Mouse (Mus musculus) large intestine, adult 2 months (tissue): ENCODE measurements around the gene Nfat5. TPM values are rescaled to one million over a fixed set of nuclear protein-coding genes. Genes with fewer than 3 reads are reported as not detected.

Source experiments
- DNase-seq: peaks from one replicate; pipeline ENCODE4 v3.0.0-alpha.2; 2012; ENCODE audit warnings: low read depth, low spot score
- WGBS: fragments of 180-500 bp; shearing (Covaris S2); methylation state at CpG from one replicate; pipeline ENCODE4 v1.1.7; 2018; 5-methylcytosine and 5-hydroxymethylcytosine counted together
- polyA plus RNA-seq: library from polyadenylated mRNA; depleted of rRNA; stranded (reverse); fragments of >200 nt; gene quantifications from 2 replicates; pipeline ENCODE4 v1.2.3, GENCODE M21; 2012

The Nfat5 gene
- polyA plus RNA-seq, 1 experiment: 5.8 TPM

GRCm38 (mm10) chr8:107390476-107391135 lies 97.3 kb downstream of the Nfat5 start:
- WGBS: 81% methylated on average over 16 of the region's 16 CpGs
- no peak for DNase-seq

DNA sequence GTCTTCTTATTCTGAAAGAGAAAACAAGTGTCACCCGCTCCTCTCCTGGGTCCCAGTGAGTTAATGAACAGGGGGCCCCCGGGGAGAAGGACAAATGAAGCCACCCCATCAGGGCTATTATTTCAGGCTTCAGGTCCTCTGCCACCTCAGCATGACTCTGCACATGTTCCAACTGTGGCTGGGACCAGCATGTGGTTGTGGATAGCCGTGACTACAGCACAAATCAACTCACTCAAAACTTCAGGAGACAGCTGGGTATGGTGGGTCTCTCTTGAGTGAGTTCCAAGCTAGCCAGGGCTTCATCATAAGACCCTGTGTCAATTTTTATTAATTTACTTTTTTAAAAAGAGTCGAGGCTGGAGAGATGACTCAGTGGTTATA lies 97.9 kb downstream of the Nfat5 start:
- no peak for DNase-seq
- 67% methylated on average over 4 of the region's 4 CpGs for WGBS

DNA sequence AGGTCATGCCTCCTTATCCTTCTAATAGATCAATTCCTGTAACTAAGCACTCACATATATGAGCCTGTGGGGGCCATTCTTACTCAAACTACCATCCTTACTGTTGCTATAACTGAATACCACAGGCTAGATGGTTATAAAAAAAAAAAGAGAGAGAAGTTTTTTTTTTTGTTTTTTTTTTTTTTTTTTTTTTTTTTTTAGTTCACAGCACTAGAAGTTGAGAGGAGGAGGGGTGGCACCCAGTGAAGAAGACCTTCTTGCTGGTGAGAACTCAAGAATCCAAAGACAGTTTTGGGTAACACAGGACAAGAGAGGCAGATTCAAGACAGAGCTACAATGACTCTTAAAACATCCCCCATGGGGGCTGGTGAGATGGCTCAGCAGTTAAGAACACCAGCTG lies 102.1 kb downstream of the Nfat5 start:
- no peak for DNase-seq

DNA sequence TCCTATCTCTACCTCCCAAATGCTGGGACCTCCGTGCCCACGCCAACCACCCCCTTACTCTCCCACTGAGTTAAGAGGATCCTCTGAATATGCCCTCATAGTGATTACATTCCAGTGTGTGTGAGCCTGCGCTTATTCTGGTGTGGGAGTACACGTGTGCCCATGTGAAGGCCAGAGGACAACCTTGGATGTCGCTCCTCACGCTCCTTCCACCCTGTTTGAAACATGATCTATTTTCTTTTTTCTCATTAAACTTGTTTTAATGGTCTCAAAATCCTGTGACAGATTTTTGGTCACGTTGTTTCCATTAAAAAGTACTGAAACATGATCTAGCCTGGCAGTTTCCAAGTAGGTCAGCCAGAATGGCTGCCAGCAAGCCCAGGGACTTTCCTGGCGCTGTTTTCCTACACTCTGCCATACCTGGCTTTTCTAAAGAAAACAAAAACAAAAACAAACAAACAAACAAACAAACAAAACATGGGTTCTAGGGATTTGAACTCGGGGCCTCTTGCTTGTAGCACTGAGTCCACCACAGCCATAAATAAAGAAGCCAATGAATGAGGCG lies 102.9 kb downstream of the Nfat5 start:
- DNase-seq: no peak
- 89% methylated on average over 10 of the region's 10 CpGs for WGBS

DNA sequence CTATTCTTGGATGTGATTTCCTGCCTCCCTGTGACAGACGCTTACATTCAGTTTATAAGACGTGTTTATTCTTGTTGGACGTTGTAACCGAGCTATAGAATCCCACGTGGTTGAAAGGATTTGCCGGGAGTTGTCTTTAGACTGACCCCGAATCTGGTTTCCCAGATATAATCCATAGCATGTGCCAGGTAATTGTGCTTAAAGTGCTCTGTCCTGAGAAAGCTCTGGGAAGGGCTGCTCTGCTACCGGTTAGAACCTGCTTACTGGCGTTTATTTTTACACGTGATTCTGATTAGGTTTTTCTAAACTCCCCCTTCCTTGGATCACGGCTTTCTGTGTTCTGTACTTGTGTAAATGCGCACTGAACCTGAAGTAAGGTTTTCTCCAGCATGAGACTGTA lies 104.4 kb downstream of the Nfat5 start:
- no peak for DNase-seq
- WGBS: 24% methylated on average over 12 of the region's 12 CpGs

DNA sequence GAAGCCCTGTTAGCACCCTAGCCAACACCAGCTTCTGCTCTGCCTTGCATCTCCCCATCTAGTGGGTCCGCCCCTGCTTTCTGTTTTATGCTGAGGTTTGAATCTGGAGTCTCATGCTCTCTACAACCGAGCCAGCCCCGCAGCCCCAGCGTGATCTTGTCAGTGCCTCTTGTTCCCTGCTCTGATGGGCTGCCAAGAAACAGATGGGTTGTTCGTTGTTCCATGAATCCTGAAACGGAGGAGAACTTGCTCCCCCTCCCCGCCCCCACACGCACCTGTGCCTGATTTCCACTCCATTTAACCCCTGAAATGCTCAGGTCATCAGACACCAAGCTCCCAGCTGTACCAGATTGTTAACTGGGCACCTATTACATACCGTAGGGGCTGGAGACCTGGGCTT lies 106.2 kb downstream of the Nfat5 start:
- WGBS: 41% methylated on average over 9 of the region's 9 CpGs

GRCm38 (mm10) chr8:107401866-107402265 lies 108.6 kb downstream of the Nfat5 start:
- 35% methylated on average over 5 of the region's 5 CpGs for WGBS
- DNase-seq: no peak

More for the DNA sequence above, 106.2 kb downstream of the Nfat5 start:
- DNase-seq: no peak

- DNase-seq: peak; percentile 58
- WGBS: 2% methylated on average over 22 of the region's 22 CpGs
These were observed 109.9 kb downstream of the Nfat5 start, which contains the start of gene Nqo1 for GRCm38 (mm10) chr8:107403038-107403781. TSS of gene Nqo1 (minus strand) at chr8:107403206.

- DNase-seq: no peak
- WGBS: 74% methylated on average over 4 of the region's 4 CpGs
These were observed 110.8 kb downstream of the Nfat5 start for GRCm38 (mm10) chr8:107404057-107404456.

DNA sequence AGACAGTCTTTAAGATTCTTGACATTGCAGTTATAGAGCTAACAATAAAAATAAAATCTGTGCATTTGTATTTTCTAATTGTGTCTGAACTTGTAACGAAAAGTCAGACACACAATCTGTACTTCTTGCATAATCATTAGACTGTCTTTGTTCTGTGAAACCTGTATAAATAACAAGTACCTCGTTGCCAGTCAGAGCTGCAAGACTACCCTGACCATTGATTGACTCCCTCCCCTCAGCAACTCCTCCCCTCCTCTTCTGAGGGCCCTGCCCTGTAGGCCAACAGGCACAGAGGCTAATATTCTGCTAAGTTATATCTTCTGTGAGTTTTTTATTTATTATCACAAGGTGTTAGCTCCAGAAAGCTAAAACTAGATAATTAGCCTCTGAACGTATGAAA lies 112.7 kb downstream of the Nfat5 start:
- WGBS: 21% methylated on average over 3 of the region's 3 CpGs

DNA sequence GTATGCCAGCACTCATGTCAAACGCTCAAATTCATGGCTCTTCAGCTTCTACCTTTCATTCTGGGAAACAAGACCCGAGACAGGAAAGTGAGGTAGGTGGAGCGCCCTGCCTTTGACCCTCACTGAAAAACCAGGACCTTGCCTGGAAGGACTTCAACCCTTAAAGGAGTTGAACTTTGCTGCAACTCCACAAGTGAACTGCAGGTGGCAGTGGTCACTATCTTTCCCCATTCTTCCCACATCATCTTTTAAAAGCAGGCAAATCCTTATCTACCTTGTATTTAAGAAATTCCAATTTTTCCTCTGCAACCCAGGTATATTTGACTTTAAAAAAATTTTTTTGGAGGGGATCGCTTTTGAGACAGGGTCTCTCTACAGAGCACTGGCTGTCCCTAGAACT lies 118.1 kb downstream of the Nfat5 start:
- WGBS: 49% methylated on average over 4 of the region's 4 CpGs
- no peak for DNase-seq

More for the DNA sequence above, 112.7 kb downstream of the Nfat5 start:
- DNase-seq: no peak

GRCm38 (mm10) chr8:107412552-107412951 lies 119.3 kb downstream of the Nfat5 start:
- DNase-seq: no peak
- WGBS: 88% methylated on average over 8 of the region's 8 CpGs

GRCm38 (mm10) chr8:107413881-107414280 lies 120.6 kb downstream of the Nfat5 start:
- 64% methylated on average over 10 of the region's 10 CpGs for WGBS
- no peak for DNase-seq

DNA sequence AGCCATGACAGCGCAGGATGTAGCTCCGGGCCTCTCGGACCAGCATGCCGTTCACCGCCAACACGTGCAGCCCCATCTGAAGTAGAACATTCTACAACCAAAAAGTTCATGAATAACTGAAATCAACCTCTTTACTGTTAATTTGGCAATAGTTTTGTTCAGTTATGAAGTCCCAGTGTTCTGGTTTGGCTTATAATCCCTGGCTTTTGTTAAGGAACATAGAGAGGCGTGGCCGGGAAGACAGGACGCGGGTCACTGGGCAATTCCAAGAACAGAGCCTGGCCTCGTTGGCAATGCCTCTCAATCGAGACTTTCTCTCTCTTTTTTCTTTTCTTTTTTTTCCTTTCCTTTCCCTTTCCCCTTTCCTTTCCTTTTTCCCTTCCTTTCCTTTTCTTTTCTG lies 123.7 kb downstream of the Nfat5 start:
- 92% methylated on average over 12 of the region's 12 CpGs for WGBS
- DNase-seq: no peak

- WGBS: 13% methylated on average over 9 of the region's 9 CpGs
- DNase-seq: no peak
These were observed 130.9 kb downstream of the Nfat5 start for GRCm38 (mm10) chr8:107424176-107424575.

DNA sequence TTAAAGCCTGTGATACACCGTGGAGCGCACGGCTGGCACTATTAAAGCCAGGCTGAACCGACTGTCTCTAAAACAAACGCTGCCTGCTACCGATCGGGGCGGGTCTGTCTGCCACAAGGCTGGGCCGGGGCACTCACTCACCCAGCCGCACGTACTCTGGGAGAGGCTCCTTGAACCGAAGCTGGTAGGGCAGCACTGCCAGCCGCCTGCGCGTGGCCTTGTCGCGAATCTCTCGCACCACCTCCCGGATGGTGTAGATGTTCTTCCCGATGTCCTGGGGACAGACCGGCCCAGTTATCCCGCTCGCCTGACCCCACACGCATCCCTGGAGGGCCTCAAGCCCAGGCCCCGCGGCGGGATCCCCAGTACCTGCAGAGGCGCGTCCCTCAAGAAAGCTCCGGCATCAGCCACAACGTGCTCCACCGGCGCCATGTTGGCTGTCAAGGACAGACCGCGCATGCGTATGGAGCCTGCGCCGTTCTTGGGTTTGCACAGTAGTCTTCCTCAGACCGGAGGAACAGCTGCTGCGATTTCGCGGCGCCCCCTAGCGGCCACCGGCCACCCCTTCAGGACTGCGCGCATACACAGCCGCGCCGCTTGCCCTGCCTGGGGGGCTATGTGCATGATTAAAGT lies 131.4 kb downstream of the Nfat5 start, which contains the start of gene Nob1:
Nob1 (minus strand) TSS at position 455 of the 633 bp plus-strand sequence.
- DNase-seq: peak; percentile 92

GRCm38 (mm10) chr8:107425230-107425597 lies 131.9 kb downstream of the Nfat5 start:
- WGBS: 38% methylated on average over 8 of the region's 8 CpGs
- no peak for DNase-seq

More for the DNA sequence above, 131.4 kb downstream of the Nfat5 start, which contains the start of gene Nob1:
- under 1% methylated on average over 50 of the region's 50 CpGs for WGBS
